Mouse (Mus musculus): ENCODE measurements at regions not wholly inside any gene's neighbourhood (a gene's known extent, or its start where the extent isn't known, plus 50 kb on each side); places are given as distances from the start of the nearest gene placed in this dataset.

DNA sequence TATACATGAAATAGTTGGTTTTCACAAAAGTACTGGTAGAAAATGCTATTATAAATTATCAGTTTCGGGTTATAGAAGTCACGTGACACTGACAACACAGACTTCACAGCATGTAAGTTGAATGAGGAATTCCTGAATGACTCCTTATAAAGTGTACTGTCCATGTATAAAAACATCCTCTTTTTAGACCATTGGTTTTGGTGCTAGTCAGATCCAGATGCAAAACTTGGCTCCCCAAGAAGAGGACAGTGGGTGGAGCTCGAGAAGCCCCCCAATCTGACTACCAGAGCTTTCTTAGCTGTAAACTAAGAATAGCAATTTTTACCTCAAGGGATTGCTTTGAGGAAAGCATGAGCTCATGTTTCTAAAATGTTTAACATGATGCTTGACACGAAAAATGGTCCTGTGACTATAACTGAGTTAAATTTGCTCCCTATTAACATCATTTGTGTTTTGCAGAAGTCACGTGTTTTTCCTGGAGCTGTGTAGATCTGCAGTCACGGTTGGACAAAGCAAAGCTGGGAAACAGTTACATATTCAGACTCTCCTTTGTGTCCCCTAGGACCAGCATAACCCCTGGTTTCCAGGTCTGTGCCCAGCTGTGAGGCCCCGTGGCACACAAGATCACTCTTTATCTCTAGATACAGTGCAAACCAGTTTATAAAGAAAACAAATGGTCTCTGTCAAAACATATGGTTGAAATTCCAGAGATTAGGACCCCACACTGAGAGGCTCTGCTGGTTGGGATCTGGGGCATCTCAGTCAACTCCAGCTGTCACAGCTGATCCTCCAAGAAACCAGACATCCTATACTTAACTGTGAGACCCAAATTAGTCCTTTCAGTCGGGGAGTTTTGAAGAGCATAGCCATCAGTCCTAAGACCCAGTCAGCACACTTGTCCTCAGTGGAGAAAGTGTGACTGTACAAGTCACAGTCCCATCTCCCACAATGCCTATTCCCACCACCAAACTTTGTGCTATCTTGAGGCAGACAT lies 80.0 kb upstream of the P3h2 start:
- WGBS: 65% methylated on average over 8 of the region's 8 CpGs
- ATAC-seq (ENCODE audit: low FRiP score, low TSS enrichment) (no peak), DNase-seq (no peak)
- H3K4me3 ChIP-seq (replicated peaks; ENCODE audit: low read depth, low read length): no peak overlapping the region
- H3K27ac ChIP-seq (replicated peaks; ENCODE audit: low read depth, low read length): no peak overlapping the region
- no peaks in the 10 kb centered on the region for H3K27me3 ChIP-seq (ENCODE audit: control insufficient read depth, insufficient read depth, low read length)
- no peaks in the 10 kb centered on the region for H3K9me3 ChIP-seq (ENCODE audit: control insufficient read depth, low read length)
- no peaks in the 10 kb centered on the region for H3K36me3 ChIP-seq (ENCODE audit: control insufficient read depth, insufficient read depth, low read length)
- H3K9ac ChIP-seq (replicated peaks; ENCODE audit: low read length): no peak overlapping the region
- no peaks in the 10 kb centered on the region for H3K4me1 ChIP-seq (ENCODE audit: control insufficient read depth, insufficient read depth, low read length)
- H3K4me2 ChIP-seq (ENCODE audit: low read length): no peak overlapping the region

DNA sequence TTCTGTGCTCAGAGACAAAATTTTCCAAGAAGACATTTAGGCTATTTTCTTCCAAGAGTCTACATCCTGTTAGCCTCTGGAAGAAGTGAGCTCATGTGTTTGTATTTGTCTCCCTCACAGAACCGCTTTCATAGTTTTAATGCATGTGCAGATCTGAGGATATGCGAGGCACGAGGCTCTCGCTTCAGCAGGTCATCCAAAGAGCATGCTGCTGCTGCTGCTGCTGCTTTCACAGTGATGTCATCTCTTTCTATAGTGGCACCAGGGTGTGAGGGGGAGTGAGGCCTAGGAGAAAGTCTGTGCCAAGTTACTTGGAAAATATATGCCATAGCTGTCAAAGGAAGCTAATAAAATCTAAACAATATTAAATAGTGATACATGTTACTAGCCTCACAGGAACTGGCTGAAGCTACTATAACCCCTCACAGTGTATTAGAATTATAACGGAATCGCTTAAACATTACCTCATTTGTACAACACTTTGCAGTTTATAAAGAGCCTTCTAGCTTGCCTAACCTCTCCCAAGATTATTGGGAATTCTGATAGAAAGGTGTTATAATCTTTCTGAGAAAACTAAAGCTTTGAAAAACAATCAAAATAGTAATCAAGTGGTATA lies 79.2 kb upstream of the P3h2 start:
- Histone ChIP-seq H3K36me3 (ENCODE audit: control insufficient read depth, insufficient read depth, low read length) (no peaks in the 10 kb centered on the region), H3K9ac (replicated peaks; ENCODE audit: low read length) (no peak overlapping the region), H3K4me3 (replicated peaks; ENCODE audit: low read depth, low read length) (no peak overlapping the region), H3K27ac (replicated peaks; ENCODE audit: low read depth, low read length) (no peak overlapping the region), H3K4me1 (ENCODE audit: control insufficient read depth, insufficient read depth, low read length) (no peaks in the 10 kb centered on the region), H3K9me3 (ENCODE audit: control insufficient read depth, low read length) (no peaks in the 10 kb centered on the region), H3K4me2 (ENCODE audit: low read length) (no peak overlapping the region), H3K27me3 (ENCODE audit: control insufficient read depth, insufficient read depth, low read length) (no peaks in the 10 kb centered on the region)
- WGBS: 70% methylated on average over 6 of the region's 6 CpGs
- DNase-seq: no peak
- no peak for ATAC-seq (ENCODE audit: low FRiP score, low TSS enrichment)

DNA sequence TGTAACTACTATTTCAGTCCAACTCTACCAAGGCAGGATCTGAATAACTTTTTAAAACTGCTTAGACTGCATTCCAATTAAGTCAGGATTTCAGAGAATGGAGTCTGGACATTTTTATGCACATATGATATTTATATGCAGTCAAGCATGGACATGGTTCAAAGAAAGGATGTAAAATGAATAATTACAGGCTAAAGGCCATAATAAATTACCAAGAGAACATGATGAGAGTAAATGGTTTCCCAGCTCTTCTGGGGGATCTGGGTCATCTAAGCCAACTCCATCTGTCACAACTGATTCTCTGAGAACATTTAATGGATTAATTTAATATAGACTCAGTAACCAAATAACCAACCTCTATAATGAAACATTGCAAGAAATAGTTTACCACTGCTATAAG lies 77.9 kb upstream of the P3h2 start:
- Histone ChIP-seq H3K9ac (replicated peaks; ENCODE audit: low read length) (no peak overlapping the region), H3K4me1 (ENCODE audit: control insufficient read depth, insufficient read depth, low read length) (no peaks in the 10 kb centered on the region), H3K9me3 (ENCODE audit: control insufficient read depth, low read length) (no peaks in the 10 kb centered on the region), H3K27me3 (ENCODE audit: control insufficient read depth, insufficient read depth, low read length) (no peaks in the 10 kb centered on the region), H3K4me2 (ENCODE audit: low read length) (no peak overlapping the region), H3K36me3 (ENCODE audit: control insufficient read depth, insufficient read depth, low read length) (no peaks in the 10 kb centered on the region), H3K27ac (replicated peaks; ENCODE audit: low read depth, low read length) (no peak overlapping the region), H3K4me3 (replicated peaks; ENCODE audit: low read depth, low read length) (no peak overlapping the region)
- DNase-seq: no peak
- ATAC-seq (ENCODE audit: low FRiP score, low TSS enrichment): no peak

- Histone ChIP-seq H3K9ac (replicated peaks; ENCODE audit: low read length) (no peak overlapping the region), H3K9me3 (ENCODE audit: control insufficient read depth, low read length) (no peaks in the 10 kb centered on the region), H3K36me3 (ENCODE audit: control insufficient read depth, insufficient read depth, low read length) (no peaks in the 10 kb centered on the region), H3K27me3 (ENCODE audit: control insufficient read depth, insufficient read depth, low read length) (no peaks in the 10 kb centered on the region), H3K4me3 (replicated peaks; ENCODE audit: low read depth, low read length) (no peak overlapping the region), H3K27ac (replicated peaks; ENCODE audit: low read depth, low read length) (no peak overlapping the region), H3K4me1 (ENCODE audit: control insufficient read depth, insufficient read depth, low read length) (no peaks in the 10 kb centered on the region), H3K4me2 (ENCODE audit: low read length) (no peak overlapping the region)
- WGBS: 92% methylated on average over 3 of the region's 3 CpGs
- ATAC-seq (ENCODE audit: low FRiP score, low TSS enrichment) (no peak), DNase-seq (no peak)
Observed at GRCm38 (mm10) chr16:26181716-26182115, 76.1 kb upstream of the P3h2 start.

- Histone ChIP-seq H3K9ac (replicated peaks; ENCODE audit: low read length) (no peak overlapping the region), H3K27ac (replicated peaks; ENCODE audit: low read depth, low read length) (no peak overlapping the region), H3K27me3 (ENCODE audit: control insufficient read depth, insufficient read depth, low read length) (no peaks in the 10 kb centered on the region), H3K4me3 (replicated peaks; ENCODE audit: low read depth, low read length) (no peak overlapping the region), H3K4me2 (ENCODE audit: low read length) (no peak overlapping the region), H3K4me1 (ENCODE audit: control insufficient read depth, insufficient read depth, low read length) (no peaks in the 10 kb centered on the region), H3K9me3 (ENCODE audit: control insufficient read depth, low read length) (no peaks in the 10 kb centered on the region), H3K36me3 (ENCODE audit: control insufficient read depth, insufficient read depth, low read length) (no peaks in the 10 kb centered on the region)
- WGBS: 40% methylated on average over 3 of the region's 3 CpGs
- ATAC-seq (ENCODE audit: low FRiP score, low TSS enrichment): no peak
- DNase-seq: no peak
Observed at GRCm38 (mm10) chr16:26171441-26171840, 65.9 kb upstream of the P3h2 start.

- H3K27me3 ChIP-seq (ENCODE audit: control insufficient read depth, insufficient read depth, low read length): no peaks in the 10 kb centered on the region
- H3K4me1 ChIP-seq (ENCODE audit: control insufficient read depth, insufficient read depth, low read length): no peaks in the 10 kb centered on the region
- no peaks in the 10 kb centered on the region for H3K36me3 ChIP-seq (ENCODE audit: control insufficient read depth, insufficient read depth, low read length)
- no peak overlapping the region for H3K9ac ChIP-seq (replicated peaks; ENCODE audit: low read length)
- no peaks in the 10 kb centered on the region for H3K9me3 ChIP-seq (ENCODE audit: control insufficient read depth, low read length)
- no peak for DNase-seq
- H3K4me2 ChIP-seq (ENCODE audit: low read length): no peak overlapping the region
- no peak for ATAC-seq (ENCODE audit: low FRiP score, low TSS enrichment)
- 92% methylated on average over 1 of the region's 1 CpGs for WGBS
- no peak overlapping the region for H3K27ac ChIP-seq (replicated peaks; ENCODE audit: low read depth, low read length)
- no peak overlapping the region for H3K4me3 ChIP-seq (replicated peaks; ENCODE audit: low read depth, low read length)
Observed at GRCm38 (mm10) chr16:26169382-26169781, 63.8 kb upstream of the P3h2 start.

DNA sequence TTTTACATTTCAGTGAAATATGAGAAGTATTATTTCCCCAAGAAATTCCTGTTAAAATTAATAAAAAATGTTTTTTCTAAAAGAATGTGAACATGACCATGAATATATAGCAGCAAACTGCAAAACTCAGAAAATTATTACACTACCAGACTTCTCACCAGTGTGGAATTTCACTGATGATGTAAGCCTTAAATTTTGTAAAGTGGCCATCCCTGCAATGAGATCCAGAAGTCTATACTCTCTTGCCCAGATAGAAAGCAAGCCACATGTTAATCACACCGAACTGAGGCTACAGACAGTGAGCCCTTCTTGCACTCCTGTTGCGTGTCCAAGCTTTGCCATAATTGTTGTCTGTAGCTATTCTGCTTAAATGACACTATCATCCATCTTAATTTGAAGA lies 62.6 kb upstream of the P3h2 start:
- Histone ChIP-seq H3K27ac (replicated peaks; ENCODE audit: low read depth, low read length) (no peak overlapping the region), H3K36me3 (ENCODE audit: control insufficient read depth, insufficient read depth, low read length) (no peaks in the 10 kb centered on the region), H3K27me3 (ENCODE audit: control insufficient read depth, insufficient read depth, low read length) (no peaks in the 10 kb centered on the region), H3K4me2 (ENCODE audit: low read length) (no peak overlapping the region), H3K4me3 (replicated peaks; ENCODE audit: low read depth, low read length) (no peak overlapping the region), H3K4me1 (ENCODE audit: control insufficient read depth, insufficient read depth, low read length) (no peaks in the 10 kb centered on the region), H3K9ac (replicated peaks; ENCODE audit: low read length) (no peak overlapping the region), H3K9me3 (ENCODE audit: control insufficient read depth, low read length) (no peaks in the 10 kb centered on the region)
- no peak for DNase-seq
- ATAC-seq (ENCODE audit: low FRiP score, low TSS enrichment): no peak
- WGBS: 95% methylated on average over 2 of the region's 2 CpGs

DNA sequence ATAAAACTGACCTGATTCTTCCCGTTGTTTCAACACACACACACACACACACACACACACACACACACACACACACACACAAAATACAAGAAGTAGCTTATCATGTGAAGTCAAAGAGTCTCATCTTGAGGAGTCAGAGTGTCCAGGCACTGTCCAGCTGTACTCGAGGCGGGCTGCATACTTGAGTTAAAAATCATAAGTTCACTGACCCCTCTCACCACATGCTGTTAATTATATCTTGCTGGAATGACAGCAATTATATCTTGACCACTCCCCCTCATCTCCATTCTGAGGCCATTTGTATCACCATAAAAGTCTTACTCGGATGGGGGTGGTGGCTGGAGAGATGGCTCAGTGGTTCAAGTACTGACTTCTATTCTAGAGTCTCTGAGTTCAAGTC lies 58.5 kb upstream of the P3h2 start:
- WGBS: 79% methylated on average over 4 of the region's 4 CpGs

GRCm38 (mm10) chr16:26163401-26163800 lies 57.8 kb upstream of the P3h2 start:
- no peak overlapping the region for H3K9ac ChIP-seq (replicated peaks; ENCODE audit: low read length)
- no peaks in the 10 kb centered on the region for H3K27me3 ChIP-seq (ENCODE audit: control insufficient read depth, insufficient read depth, low read length)
- ATAC-seq (ENCODE audit: low FRiP score, low TSS enrichment) (no peak), DNase-seq (no peak)
- 87% methylated on average over 2 of the region's 2 CpGs for WGBS
- no peaks in the 10 kb centered on the region for H3K4me1 ChIP-seq (ENCODE audit: control insufficient read depth, insufficient read depth, low read length)
- H3K9me3 ChIP-seq (ENCODE audit: control insufficient read depth, low read length): no peaks in the 10 kb centered on the region
- H3K4me2 ChIP-seq (ENCODE audit: low read length): no peak overlapping the region
- no peak overlapping the region for H3K27ac ChIP-seq (replicated peaks; ENCODE audit: low read depth, low read length)
- no peaks in the 10 kb centered on the region for H3K36me3 ChIP-seq (ENCODE audit: control insufficient read depth, insufficient read depth, low read length)
- no peak overlapping the region for H3K4me3 ChIP-seq (replicated peaks; ENCODE audit: low read depth, low read length)

More for the DNA sequence above, 58.5 kb upstream of the P3h2 start:
- H3K4me1 ChIP-seq (ENCODE audit: control insufficient read depth, insufficient read depth, low read length): no peaks in the 10 kb centered on the region
- H3K4me2 ChIP-seq (ENCODE audit: low read length): no peak overlapping the region
- H3K36me3 ChIP-seq (ENCODE audit: control insufficient read depth, insufficient read depth, low read length): no peaks in the 10 kb centered on the region
- H3K9me3 ChIP-seq (ENCODE audit: control insufficient read depth, low read length): no peaks in the 10 kb centered on the region
- H3K27ac ChIP-seq (replicated peaks; ENCODE audit: low read depth, low read length): no peak overlapping the region
- DNase-seq: no peak
- no peak overlapping the region for H3K4me3 ChIP-seq (replicated peaks; ENCODE audit: low read depth, low read length)
- no peak overlapping the region for H3K9ac ChIP-seq (replicated peaks; ENCODE audit: low read length)
- H3K27me3 ChIP-seq (ENCODE audit: control insufficient read depth, insufficient read depth, low read length): no peaks in the 10 kb centered on the region
- ATAC-seq (ENCODE audit: low FRiP score, low TSS enrichment): no peak
